Mouse (Mus musculus) kidney, postnatal 14 days (tissue): ENCODE results near the gene Fstl1.

Experiments
- DNase-seq: peaks from one replicate; pipeline ENCODE4 v3.0.0; 2022; ENCODE audit warnings: mixed read lengths

Gene Fstl1

GRCm38 (mm10) chr16:37776860-37777651, at the start of gene Fstl1:
TSS of gene Fstl1 (plus strand) at chr16:37776873.
- DNase-seq, result peak; percentile 74

GRCm38 (mm10) chr16:37728674-37729073, 48.0 kb upstream of the Fstl1 start:
- no peak for DNase-seq

- DNase-seq, result no peak
These were observed 47.1 kb upstream of the Fstl1 start for GRCm38 (mm10) chr16:37729381-37730150.

- no peak for DNase-seq
These were observed 46.3 kb upstream of the Fstl1 start for GRCm38 (mm10) chr16:37730293-37730835.

- no peak for DNase-seq
These were observed 45.2 kb upstream of the Fstl1 start for GRCm38 (mm10) chr16:37731431-37731830.

GRCm38 (mm10) chr16:37732023-37732761, 44.5 kb upstream of the Fstl1 start:
- DNase-seq, result peak; percentile 8

GRCm38 (mm10) chr16:37740076-37740475, 36.6 kb upstream of the Fstl1 start:
- no peak for DNase-seq

- DNase-seq, result no peak
These were observed 34.4 kb upstream of the Fstl1 start for GRCm38 (mm10) chr16:37742266-37742665.

- peak; percentile 57 for DNase-seq
These were observed 23.8 kb upstream of the Fstl1 start for GRCm38 (mm10) chr16:37752876-37753275.

- no peak for DNase-seq
These were observed 22.9 kb upstream of the Fstl1 start for GRCm38 (mm10) chr16:37753809-37754208.

- peak; percentile 46 for DNase-seq
These were observed 22.2 kb upstream of the Fstl1 start for GRCm38 (mm10) chr16:37754483-37754882.

GRCm38 (mm10) chr16:37757223-37757622, 19.4 kb upstream of the Fstl1 start:
- no peak for DNase-seq

GRCm38 (mm10) chr16:37763797-37764196, 12.9 kb upstream of the Fstl1 start:
- DNase-seq, result no peak

- DNase-seq, result no peak
These were observed 360 bp upstream of the Fstl1 start for GRCm38 (mm10) chr16:37776166-37776859.

GRCm38 (mm10) chr16:37777796-37778475, 1.3 kb downstream of the Fstl1 start:
- DNase-seq, result no peak

- DNase-seq, result no peak
These were observed 1.9 kb downstream of the Fstl1 start for GRCm38 (mm10) chr16:37778529-37778928.

GRCm38 (mm10) chr16:37779651-37780280, 3.1 kb downstream of the Fstl1 start:
- no peak for DNase-seq

- no peak for DNase-seq
These were observed 3.7 kb downstream of the Fstl1 start for GRCm38 (mm10) chr16:37780386-37780785.

- DNase-seq, result no peak
These were observed 4.2 kb downstream of the Fstl1 start for GRCm38 (mm10) chr16:37780911-37781310.

- no peak for DNase-seq
These were observed 7.9 kb downstream of the Fstl1 start for GRCm38 (mm10) chr16:37784526-37784925.

GRCm38 (mm10) chr16:37787558-37788194, 11.0 kb downstream of the Fstl1 start:
- no peak for DNase-seq
